Mouse (Mus musculus) intestine, postnatal 0 days (tissue): ENCODE data around the gene Bcas1. TPM values are rescaled to one million over a fixed set of nuclear protein-coding genes. Genes with fewer than 3 reads are reported as not detected.

Source experiments
- ATAC-seq: fragments of 200-750 bp; cut with Nextera tagmentation; 2 replicates; pipeline ENCODE4 v1.8.0; 2017; ENCODE audit warnings: mild to moderate bottlenecking, moderate TSS enrichment, moderate library complexity
- H3K27ac ChIP-seq: fragments of 300-500 bp; sonication (generic); 2 replicates; pipeline ENCODE4 v1.5.1; 2014; ENCODE audit warnings: mild to moderate bottlenecking, low read depth, low read length, moderate library complexity
- H3K27me3 ChIP-seq: fragments of 300-500 bp; sonication (generic); replicated peaks from 2 replicates; pipeline ENCODE4 v1.6.1; 2014; ENCODE audit warnings: low read length, mixed read lengths; ENCODE audit not compliant: control insufficient read depth, insufficient read depth
- H3K36me3 ChIP-seq: fragments of 300-500 bp; sonication (generic); 2 replicates; pipeline ENCODE4 v1.6.1; 2014; ENCODE audit warnings: mild to moderate bottlenecking, moderate library complexity; ENCODE audit not compliant: control insufficient read depth, insufficient read depth
- H3K4me1 ChIP-seq: fragments of 300-500 bp; sonication (generic); replicated peaks from 2 replicates; pipeline ENCODE4 v1.6.1; 2014; ENCODE audit warnings: antibody characterized with exemption, low read length, mixed read lengths; ENCODE audit not compliant: control insufficient read depth, insufficient read depth
- H3K4me2 ChIP-seq: fragments of 300-500 bp; sonication (generic); replicated peaks from 2 replicates; pipeline ENCODE4 v1.6.1; 2014; ENCODE audit warnings: low read depth, mild to moderate bottlenecking, moderate library complexity
- H3K4me3 ChIP-seq: fragments of 300-500 bp; sonication (generic); 2 replicates; pipeline ENCODE4 v1.5.1; 2014; ENCODE audit warnings: low read depth, low read length
- H3K9ac ChIP-seq: fragments of 300-500 bp; sonication (generic); 2 replicates; pipeline ENCODE4 v1.6.1; 2014; ENCODE audit warnings: mild to moderate bottlenecking, low read depth, low read length
- H3K9me3 ChIP-seq: fragments of 300-500 bp; sonication (generic); 2 replicates; pipeline ENCODE4 v1.6.1; 2016; ENCODE audit warnings: mixed run types; ENCODE audit not compliant: control insufficient read depth
- CTCF ChIP-seq: sonication (generic); IDR thresholded peaks from 2 replicates; pipeline ENCODE4 v1.5.1; 2016; ENCODE audit warnings: low read depth, mild to moderate bottlenecking, control low read depth, antibody characterized with exemption, moderate library complexity
- WGBS: fragments of 180-500 bp; shearing (Covaris S2); extraction: QIAGEN DNeasy Blood & Tissue Kit; methylation state at CpG from one replicate; pipeline ENCODE4 v1.1.7; 2014; 5-methylcytosine and 5-hydroxymethylcytosine counted together
- polyA plus RNA-seq: library from polyadenylated mRNA; unstranded; fragments of >200 nt; fragmentation: Nextera tagmentation; extraction: Ambion mirVana; gene quantifications from 2 replicates; pipeline ENCODE4 v1.2.1, GENCODE M21; 2015

Bcas1 gene
- polyA plus RNA-seq, 1 experiment from 2014 or later: 5.6 TPM

DNA sequence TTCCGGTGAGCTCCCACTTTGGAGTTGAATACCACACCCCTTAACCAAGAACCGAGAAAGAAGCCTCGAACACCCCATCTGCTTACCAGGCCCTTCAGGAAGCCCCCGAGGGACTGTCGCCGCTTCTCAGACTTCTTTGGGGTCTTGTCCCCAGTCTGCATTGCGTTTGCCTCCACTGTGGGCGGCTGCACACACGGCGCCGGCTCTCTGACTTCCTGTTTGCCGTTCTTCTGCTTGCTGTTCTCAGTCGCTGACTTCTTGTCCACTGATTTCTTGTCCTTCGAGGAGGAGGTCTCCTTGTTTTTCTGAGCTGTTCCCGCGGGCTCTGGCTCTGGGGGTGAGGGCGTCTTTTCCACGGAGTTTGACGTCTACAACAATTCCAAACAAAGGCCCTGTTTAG lies 78.5 kb downstream of the Bcas1 start:
- no peak for ATAC-seq
- no peak overlapping the region for H3K9ac ChIP-seq
- no peak overlapping the region for H3K4me3 ChIP-seq
- no peaks in the 10 kb centered on the region for H3K36me3 ChIP-seq
- WGBS: 76% methylated on average over 19 of the region's 19 CpGs
- H3K27me3 ChIP-seq: no peaks in the 10 kb centered on the region
- peaks cover 10% of the 10 kb centered on the region for H3K4me1 ChIP-seq
- H3K4me2 ChIP-seq: no peak overlapping the region
- TF ChIP-seq CTCF: no peak
- no peak overlapping the region for H3K27ac ChIP-seq
- H3K9me3 ChIP-seq: no peaks in the 10 kb centered on the region

DNA sequence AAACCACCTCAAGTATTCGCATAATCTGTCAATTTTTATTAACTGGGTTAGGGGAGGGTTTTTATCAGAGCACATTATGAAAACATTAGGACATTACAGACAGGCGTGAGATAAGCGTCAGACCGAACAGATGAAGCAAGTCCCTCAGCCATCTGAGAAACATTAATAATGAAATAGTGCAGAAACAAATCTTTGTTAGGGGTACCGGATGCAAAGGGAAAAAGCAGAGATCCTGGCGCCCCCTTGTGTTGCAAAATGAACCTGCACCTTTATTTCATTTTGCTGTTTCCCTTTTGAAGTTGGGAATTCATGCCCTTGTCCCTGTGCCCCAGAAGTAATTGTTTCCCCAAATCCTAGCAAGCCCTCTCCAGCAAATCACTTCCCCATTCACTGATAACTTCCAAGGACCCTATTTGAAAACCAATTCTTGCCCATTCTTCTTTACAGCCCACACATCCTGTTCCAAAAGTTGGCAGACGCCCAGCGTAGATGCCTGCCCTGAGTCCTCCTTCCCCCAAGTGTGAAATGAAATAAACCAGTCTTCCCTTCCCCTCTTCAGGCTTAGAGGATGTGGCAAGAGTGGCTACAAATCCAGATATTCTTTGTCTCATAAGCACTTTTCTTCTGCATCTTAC lies 80.4 kb downstream of the Bcas1 start:
- ATAC-seq: no peak
- whole genome bisulfite sequencing: 41% methylated on average over 8 of the region's 8 CpGs

DNA sequence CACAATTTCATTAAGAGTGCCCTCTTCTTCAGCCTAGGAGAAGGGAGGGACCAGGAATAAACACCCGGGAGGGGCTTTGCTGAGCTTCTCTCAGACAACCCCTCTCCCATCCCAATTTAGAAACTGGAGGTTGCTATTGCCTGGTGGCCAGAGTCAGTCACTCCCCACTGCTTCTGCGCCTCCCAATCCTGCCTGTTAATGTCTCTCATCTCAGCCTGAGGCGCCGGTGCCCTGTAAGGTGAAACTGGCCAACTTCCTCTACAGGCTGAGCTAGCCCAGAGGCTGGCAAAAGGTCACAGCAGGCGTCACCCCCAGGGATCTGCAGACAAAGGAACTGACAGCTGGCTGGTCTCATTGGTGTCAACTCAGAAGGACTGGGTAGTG lies 82.2 kb downstream of the Bcas1 start:
- Histone ChIP-seq H3K9me3 (no peaks in the 10 kb centered on the region), H3K4me3 (no peak overlapping the region), H3K36me3 (no peaks in the 10 kb centered on the region), H3K27me3 (no peaks in the 10 kb centered on the region), H3K4me2 (peak overlapping the region; percentile 53), H3K4me1 (peaks cover 16% of the 10 kb centered on the region), H3K27ac (peak overlapping the region; percentile 89), H3K9ac (no peak overlapping the region)
- no peak for TF ChIP-seq CTCF
- 0 out of 2 replicates have a peak, but pooled peaks have one; percentile 29 for ATAC-seq
- 15% methylated on average over 5 of the region's 5 CpGs for WGBS

More for the DNA sequence above, 80.4 kb downstream of the Bcas1 start:
- Histone ChIP-seq H3K9ac (no peak overlapping the region), H3K4me2 (no peak overlapping the region), H3K27me3 (no peaks in the 10 kb centered on the region), H3K27ac (no peak overlapping the region), H3K36me3 (no peaks in the 10 kb centered on the region), H3K9me3 (no peaks in the 10 kb centered on the region), H3K4me3 (no peak overlapping the region), H3K4me1 (peaks cover 16% of the 10 kb centered on the region)
- peak; percentile 87 for TF ChIP-seq CTCF

DNA sequence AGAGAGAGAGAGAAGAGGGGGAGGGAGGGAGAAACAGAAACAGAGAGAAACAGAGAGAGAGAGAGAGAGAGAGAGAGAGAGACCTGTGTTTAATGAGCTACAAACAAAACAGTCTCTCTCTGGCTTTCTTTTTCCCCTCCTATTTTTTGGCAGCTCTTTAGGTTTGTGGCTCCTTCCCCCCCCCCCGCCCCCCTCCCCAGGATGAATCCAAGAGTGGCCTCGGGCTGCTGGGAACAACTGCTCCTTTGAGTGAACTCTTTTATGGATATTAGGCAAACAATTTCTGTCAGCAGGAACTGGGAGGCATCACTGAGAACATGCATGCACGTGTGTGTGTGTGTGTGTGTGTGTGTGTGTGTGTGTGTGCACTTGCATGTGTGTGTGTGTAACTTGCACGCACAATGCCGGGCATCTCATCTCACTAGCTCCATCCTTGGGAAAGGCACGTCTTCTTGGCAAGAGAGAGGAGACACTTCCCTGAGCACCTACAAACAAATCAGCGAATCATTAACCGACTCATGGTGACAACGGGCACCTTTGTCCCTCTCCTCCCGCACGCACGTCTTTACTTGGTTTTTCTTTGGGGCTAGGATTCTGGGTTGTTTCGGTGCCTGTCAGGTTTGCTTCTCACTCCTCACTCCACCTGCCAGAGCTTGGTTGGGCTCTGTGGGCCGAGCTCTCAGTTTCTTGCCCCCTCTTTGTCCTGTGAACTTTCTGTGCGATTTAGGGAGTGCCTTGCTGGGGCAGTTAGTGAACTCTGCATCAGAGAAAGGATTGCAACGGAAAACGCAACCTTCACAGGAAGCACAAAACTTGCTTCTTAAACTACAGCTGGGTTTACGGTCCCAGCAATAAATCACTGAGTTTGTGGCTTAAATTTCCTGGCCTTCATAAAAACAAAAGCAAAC lies 82.9 kb downstream of the Bcas1 start:
- Histone ChIP-seq H3K36me3 (no peaks in the 10 kb centered on the region), H3K9me3 (no peaks in the 10 kb centered on the region), H3K27me3 (no peaks in the 10 kb centered on the region), H3K4me2 (peak overlapping the region; percentile 53), H3K9ac (peak overlapping the region; percentile 41), H3K27ac (peak overlapping the region; percentile 89), H3K4me3 (no peak overlapping the region), H3K4me1 (peaks cover 16% of the 10 kb centered on the region)
- TF ChIP-seq CTCF: no peak
- 8% methylated on average over 17 of the region's 18 CpGs for WGBS
- peak; percentile 18; the same call in 1 of the 2 replicates for ATAC-seq

DNA sequence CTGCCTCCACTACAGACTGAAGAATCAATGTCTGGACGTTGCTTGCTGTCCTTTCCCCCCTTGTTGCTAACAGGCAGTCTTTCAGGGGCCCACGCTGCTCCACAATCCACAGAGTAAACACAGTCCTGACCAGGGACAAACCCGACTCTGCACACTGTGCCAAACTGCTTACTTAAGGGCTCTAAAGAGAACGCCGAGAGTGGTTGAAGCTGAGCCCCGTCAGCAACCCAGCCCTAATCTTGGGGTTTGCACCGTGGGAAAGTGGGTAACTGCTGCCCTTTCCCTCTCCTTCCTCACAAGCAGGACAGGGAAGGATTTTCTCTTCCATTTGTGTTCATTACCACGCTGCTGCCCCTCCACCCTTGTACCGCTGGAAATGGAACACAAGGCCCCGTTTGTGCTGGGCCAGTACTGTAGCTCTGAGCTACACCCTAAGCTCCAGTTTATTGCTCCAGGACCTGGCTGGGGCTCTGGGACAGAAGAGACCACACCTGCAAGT lies 83.8 kb downstream of the Bcas1 start:
- H3K36me3 ChIP-seq: no peaks in the 10 kb centered on the region
- peak; percentile 63 for ATAC-seq
- WGBS: 7% methylated on average over 10 of the region's 10 CpGs
- H3K27me3 ChIP-seq: no peaks in the 10 kb centered on the region
- peak overlapping the region; percentile 82 for H3K27ac ChIP-seq
- TF ChIP-seq CTCF: no peak
- peaks cover 16% of the 10 kb centered on the region for H3K4me1 ChIP-seq
- H3K4me3 ChIP-seq: no peak overlapping the region
- peak overlapping the region; percentile 31; the same call in 1 of the 2 replicates for H3K9ac ChIP-seq
- no peaks in the 10 kb centered on the region for H3K9me3 ChIP-seq
- H3K4me2 ChIP-seq: peak overlapping the region; percentile 53
